Mouse (Mus musculus) right cerebral cortex, postnatal 10 days (tissue): ENCODE results near the gene Olfr116.

ENCODE experiments used
- DNase-seq, 2 experiments: peaks; one replicate each; pipeline ENCODE4 v3.0.0; 2021; ENCODE audit warnings: low spot score in 2 of 2

The Olfr116 gene

GRCm38 (mm10) chr17:37627009-37627408, at the start of gene Olfr116, which contains the start of gene Olfr115:
Gene Olfr116 (minus strand): TSS chr17:37627199.
Gene Olfr115 (minus strand): TSS chr17:37627109.
- DNase-seq: no peak

- DNase-seq: no peak
Observed at GRCm38 (mm10) chr17:37666688-37667087, 39.7 kb upstream of the Olfr116 start, which contains the start of gene Olfr118. Gene Olfr118 (plus strand): TSS chr17:37666988.

GRCm38 (mm10) chr17:37663682-37664081, 36.7 kb upstream of the Olfr116 start, which contains the start of gene Olfr117:
Gene Olfr117 (minus strand): TSS chr17:37663782.
- DNase-seq: no peak

GRCm38 (mm10) chr17:37592643-37593042, 34.4 kb downstream of the Olfr116 start, which contains the start of gene Olfr114:
Gene Olfr114 (minus strand): TSS chr17:37592743.
- DNase-seq: no peak

GRCm38 (mm10) chr17:37577563-37577962, 49.4 kb downstream of the Olfr116 start, which contains the start of gene Olfr113:
Gene Olfr113 (minus strand): TSS chr17:37577663.
- DNase-seq: no peak
